Comparison of ENCODE assay signal across 9 mouse cellular contexts in genomic region chr2:18781296-18781695, GRCm38 (mm10).
DNase-seq lines count a peak whose midpoint lies in the region.
"Had no signal": no experiment of that assay in that cellular context is flagged by ENCODE, and none has a peak within 500 bp of the region (broad histone marks: within the 10 kb centered on the region; RNA-seq: fewer than 3 reads in every experiment).

No protein-coding gene starts in this region.

- peak; percentile 32 to 50 for DNase-seq in cerebellum, postnatal 14 days
- no peak for DNase-seq in cerebellum, adult 11 months
- DNase-seq in gastrocnemius, postnatal 14 days, result peak; percentile 32
- DNase-seq in gastrocnemius, postnatal 36 days, result no peak
- peak; percentile 36 for DNase-seq in adrenal gland, postnatal 25 days
- no peak for DNase-seq in kidney, adult 11 months
- DNase-seq: cerebellum, adult 11-12 months; cerebellum, adult 9-11 months; kidney, adult 2 months had no signal

- intact Hi-C loops in gastrocnemius, postnatal 14 days (cut with DNase I; ENCODE audit: low total_unique reads), result no loop called here
- intact Hi-C loops in gastrocnemius, postnatal 36 days (cut with DNase I), result no loop called here

Comparison
In these comparisons a context has a peak if more than half of its experiments do, and no peak if none do; other contexts are left out.
1. DNase-seq: peak in cerebellum, postnatal 14 days (2 of 2), gastrocnemius, postnatal 14 days (single experiment) and adrenal gland, postnatal 25 days (single experiment); none in cerebellum, adult 11 months (single experiment), gastrocnemius, postnatal 36 days (0 of 2) and kidney, adult 11 months (single experiment).